16 mouse cellular contexts compared by ENCODE assay signal in genomic region chr3:89759786-89760185, GRCm38 (mm10). TPM values are rescaled to one million over a fixed set of nuclear protein-coding genes. Genes with fewer than 3 reads are reported as not detected.
DNase-seq lines count a peak whose midpoint lies in the region; ATAC-seq and TF ChIP-seq lines count a peak whose summit lies in the region.
"Had no signal": no experiment of that assay in that cellular context is flagged by ENCODE, and none has a peak within 500 bp of the region (broad histone marks: within the 10 kb centered on the region; RNA-seq: fewer than 3 reads in every experiment).

No protein-coding gene starts in this region.

- 0 out of 2 replicates have a peak, but pooled peaks have one; percentile 14 for ATAC-seq in forebrain, embryonic 12.5 days (ENCODE audit: low FRiP score)
- no peak for ATAC-seq in hindbrain, embryonic 14.5 days (ENCODE audit: low FRiP score)
- ATAC-seq in midbrain, postnatal 0 days (ENCODE audit: low FRiP score): no peak
- ATAC-seq in intestine, embryonic 15.5 days: no peak
- ATAC-seq: liver, postnatal 0 days had no signal

- H3K4me2 ChIP-seq in forebrain, embryonic 12.5 days: peak overlapping the region; percentile 28
- H3K4me2 ChIP-seq in hindbrain, embryonic 14.5 days (replicated peaks): peak overlapping the region; percentile 50
- peak overlapping the region; percentile 37 for H3K4me2 ChIP-seq in midbrain, postnatal 0 days (ENCODE audit: low read depth, low read length, poor library complexity, severe bottlenecking)
- no peak overlapping the region for H3K4me2 ChIP-seq in intestine, embryonic 15.5 days (replicated peaks)
- H3K4me2 ChIP-seq: embryonic facial prominence, embryonic 13.5 days; heart, embryonic 15.5 days; limb, embryonic 12.5 days had no signal

- no peaks in the 10 kb centered on the region for H3K9me3 ChIP-seq in forebrain, embryonic 12.5 days
- no peaks in the 10 kb centered on the region for H3K9me3 ChIP-seq in forebrain, embryonic 10.5 days
- H3K9me3 ChIP-seq in hindbrain, embryonic 14.5 days (ENCODE audit: control insufficient read depth, low read length): no peaks in the 10 kb centered on the region
- no peaks in the 10 kb centered on the region for H3K9me3 ChIP-seq in midbrain, postnatal 0 days (ENCODE audit: low read length)
- H3K9me3 ChIP-seq in intestine, embryonic 15.5 days: no peaks in the 10 kb centered on the region
- H3K9me3 ChIP-seq: embryonic facial prominence, embryonic 13.5 days; heart, embryonic 15.5 days; limb, embryonic 12.5 days had no signal

- H3K27ac ChIP-seq in forebrain, embryonic 12.5 days: 0 out of 2 replicates have a peak overlapping the region, but pooled peaks have one; percentile 21
- H3K27ac ChIP-seq in forebrain, embryonic 10.5 days: no peak overlapping the region
- peak overlapping the region; percentile 47; the same call in 1 of the 2 replicates for H3K27ac ChIP-seq in hindbrain, embryonic 14.5 days
- H3K27ac ChIP-seq in midbrain, postnatal 0 days (ENCODE audit: low read depth, low read length): no peak overlapping the region
- no peak overlapping the region for H3K27ac ChIP-seq in intestine, embryonic 15.5 days
- H3K27ac ChIP-seq: embryonic facial prominence, embryonic 13.5 days; heart, embryonic 15.5 days; limb, embryonic 12.5 days had no signal

- no peak for DNase-seq in forebrain, embryonic 10.5 days (ENCODE audit: extremely low spot score, low spot score)
- peak; percentile 79 to 88 for DNase-seq in cerebellum, postnatal 14 days
- DNase-seq in hindbrain, embryonic 14.5 days (ENCODE audit: low spot score): no peak
- peak; percentile 39 for DNase-seq in midbrain, postnatal 0 days (ENCODE audit: low spot score)
- no peak for DNase-seq in urinary bladder, postnatal 14 days (ENCODE audit: low spot score)
- DNase-seq in yolk sac, embryonic 10.5 days (ENCODE audit: low spot score): no peak
- DNase-seq: adrenal gland, adult 8-10 months; kidney, adult 8-10 months; layer of hippocampus, adult 9-11 months; liver, postnatal 0 days; right cerebral cortex, postnatal 14 days had no signal

- 0 out of 2 replicates have a peak, but pooled peaks cover 7% of the 10 kb centered on the region for H3K27me3 ChIP-seq in forebrain, embryonic 12.5 days
- peaks cover 21% of the 10 kb centered on the region for H3K27me3 ChIP-seq in forebrain, embryonic 10.5 days (ENCODE audit: poor library complexity, severe bottlenecking)
- no peaks in the 10 kb centered on the region for H3K27me3 ChIP-seq in hindbrain, embryonic 14.5 days (ENCODE audit: control insufficient read depth, insufficient read depth, low read length)
- no peaks in the 10 kb centered on the region for H3K27me3 ChIP-seq in midbrain, postnatal 0 days (ENCODE audit: insufficient read depth, low read length)
- H3K27me3 ChIP-seq in intestine, embryonic 15.5 days (replicated peaks): no peaks in the 10 kb centered on the region; the same call in 1 of the 2 replicates

- peaks cover 4% of the 10 kb centered on the region; the same call in 1 of the 2 replicates for H3K36me3 ChIP-seq in forebrain, embryonic 12.5 days (replicated peaks)
- no peaks in the 10 kb centered on the region for H3K36me3 ChIP-seq in forebrain, embryonic 10.5 days (replicated peaks)
- H3K36me3 ChIP-seq in hindbrain, embryonic 14.5 days (replicated peaks; ENCODE audit: control insufficient read depth, insufficient read depth): peaks cover 77% of the 10 kb centered on the region
- peaks cover 44% of the 10 kb centered on the region for H3K36me3 ChIP-seq in midbrain, postnatal 0 days (ENCODE audit: insufficient read depth, low read length)
- H3K36me3 ChIP-seq in intestine, embryonic 15.5 days: no peaks in the 10 kb centered on the region
- H3K36me3 ChIP-seq: embryonic facial prominence, embryonic 13.5 days; heart, embryonic 15.5 days; limb, embryonic 12.5 days had no signal

- H3K9ac ChIP-seq in forebrain, embryonic 12.5 days: 0 out of 2 replicates have a peak overlapping the region, but pooled peaks have one; percentile 27
- peak overlapping the region; percentile 39 for H3K9ac ChIP-seq in hindbrain, embryonic 14.5 days
- peak overlapping the region; percentile 50 for H3K9ac ChIP-seq in midbrain, postnatal 0 days (replicated peaks; ENCODE audit: low read length, poor library complexity, severe bottlenecking)
- H3K9ac ChIP-seq in intestine, embryonic 15.5 days: no peak overlapping the region
- H3K9ac ChIP-seq: embryonic facial prominence, embryonic 13.5 days; heart, embryonic 15.5 days; limb, embryonic 12.5 days; liver, postnatal 0 days had no signal

- peaks cover 47% of the 10 kb centered on the region for H3K4me1 ChIP-seq in forebrain, embryonic 12.5 days
- H3K4me1 ChIP-seq in forebrain, embryonic 10.5 days: peaks cover 20% of the 10 kb centered on the region
- peaks cover 49% of the 10 kb centered on the region for H3K4me1 ChIP-seq in hindbrain, embryonic 14.5 days (replicated peaks; ENCODE audit: control insufficient read depth, insufficient read depth, low read length)
- H3K4me1 ChIP-seq in midbrain, postnatal 0 days (ENCODE audit: insufficient read depth, low read length): peaks cover 18% of the 10 kb centered on the region; the same call in 1 of the 2 replicates
- H3K4me1 ChIP-seq in intestine, embryonic 15.5 days (replicated peaks): 0 out of 2 replicates have a peak, but pooled peaks cover 5% of the 10 kb centered on the region

- peak overlapping the region; percentile 10 for H3K4me3 ChIP-seq in forebrain, embryonic 12.5 days (replicated peaks)
- H3K4me3 ChIP-seq in forebrain, embryonic 10.5 days: no peak overlapping the region
- peak overlapping the region; percentile 17 for H3K4me3 ChIP-seq in hindbrain, embryonic 14.5 days (replicated peaks; ENCODE audit: low read length)
- H3K4me3 ChIP-seq in midbrain, postnatal 0 days (ENCODE audit: low read depth, low read length): 0 out of 2 replicates have a peak overlapping the region, but pooled peaks have one; percentile 2
- H3K4me3 ChIP-seq in intestine, embryonic 15.5 days (replicated peaks): no peak overlapping the region
- H3K4me3 ChIP-seq: embryonic facial prominence, embryonic 13.5 days; heart, embryonic 15.5 days; limb, embryonic 12.5 days had no signal

- TF ChIP-seq CTCF in midbrain, postnatal 0 days (IDR thresholded peaks at IDR 0.05): no peak

- WGBS in forebrain, embryonic 12.5 days: 74% methylated on average over 3 of the region's 3 CpGs
- 77% methylated on average over 3 of the region's 3 CpGs for WGBS in forebrain, embryonic 10.5 days
- 37% methylated on average over 2 of the region's 3 CpGs for WGBS in hindbrain, embryonic 14.5 days
- WGBS in midbrain, postnatal 0 days: 44% methylated on average over 3 of the region's 3 CpGs
- 63% methylated on average over 3 of the region's 3 CpGs for WGBS in intestine, embryonic 15.5 days

RNA-seq across cellular contexts. Expression of gene Chrnb2, which starts 4.6 kb away (rescaled TPM):
- 18.9 and 21.3 TPM in 2 replicates for polyA plus RNA-seq in forebrain, embryonic 12.5 days (2016; fragmentation: Nextera tagmentation; extraction: Ambion mirVana)
- polyA plus RNA-seq in forebrain, embryonic 10.5 days (2016; fragmentation: Nextera tagmentation; extraction: Ambion mirVana): 2.4 and 3.8 TPM in 2 replicates
- polyA plus RNA-seq in hindbrain, embryonic 14.5 days (2014; fragmentation: Nextera tagmentation; extraction: Ambion mirVana): 26.0 and 29.1 TPM in 2 replicates
- 47.3 and 53.6 TPM in 2 replicates for total RNA-seq in midbrain, postnatal 0 days (2014; rRNA removed)
- polyA plus RNA-seq in midbrain, postnatal 0 days (2015; fragmentation: Nextera tagmentation; extraction: Ambion mirVana): 20.5 and 20.9 TPM in 2 replicates
- polyA plus RNA-seq in intestine, embryonic 15.5 days (2015; fragmentation: Nextera tagmentation; extraction: Ambion mirVana): 1.6 and 1.7 TPM in 2 replicates

RNA-seq across cellular contexts. Expression of gene Ube2q1, which starts 13.6 kb away (rescaled TPM):
- 17.4 and 19.3 TPM in 2 replicates for polyA plus RNA-seq in forebrain, embryonic 12.5 days (2016; fragmentation: Nextera tagmentation; extraction: Ambion mirVana)
- 11.8 and 12.7 TPM in 2 replicates for polyA plus RNA-seq in forebrain, embryonic 10.5 days (2016; fragmentation: Nextera tagmentation; extraction: Ambion mirVana)
- polyA plus RNA-seq in hindbrain, embryonic 14.5 days (2014; fragmentation: Nextera tagmentation; extraction: Ambion mirVana): 21.8 and 24.5 TPM in 2 replicates
- 59.1 and 62.2 TPM in 2 replicates for total RNA-seq in midbrain, postnatal 0 days (2014; rRNA removed)
- 8.9 and 9.4 TPM in 2 replicates for polyA plus RNA-seq in midbrain, postnatal 0 days (2015; fragmentation: Nextera tagmentation; extraction: Ambion mirVana)
- 12.3 and 14.3 TPM in 2 replicates for polyA plus RNA-seq in intestine, embryonic 15.5 days (2015; fragmentation: Nextera tagmentation; extraction: Ambion mirVana)

RNA-seq across cellular contexts. Expression of gene Adar, which starts 45.0 kb away (rescaled TPM):
- 22.1 and 28.5 TPM in 2 replicates for polyA plus RNA-seq in forebrain, embryonic 12.5 days (2016; fragmentation: Nextera tagmentation; extraction: Ambion mirVana)
- polyA plus RNA-seq in forebrain, embryonic 10.5 days (2016; fragmentation: Nextera tagmentation; extraction: Ambion mirVana): 16.3 and 16.4 TPM in 2 replicates
- 31.6 and 35.8 TPM in 2 replicates for polyA plus RNA-seq in hindbrain, embryonic 14.5 days (2014; fragmentation: Nextera tagmentation; extraction: Ambion mirVana)
- total RNA-seq in midbrain, postnatal 0 days (2014; rRNA removed): 77.1 and 93.6 TPM in 2 replicates
- polyA plus RNA-seq in midbrain, postnatal 0 days (2015; fragmentation: Nextera tagmentation; extraction: Ambion mirVana): 21.8 and 22.9 TPM in 2 replicates
- 9.7 and 10.4 TPM in 2 replicates for polyA plus RNA-seq in intestine, embryonic 15.5 days (2015; fragmentation: Nextera tagmentation; extraction: Ambion mirVana)

Comparison
In these comparisons a context has a peak if more than half of its experiments do, and no peak if none do; other contexts are left out.
1. H3K27ac ChIP-seq: peak in forebrain, embryonic 12.5 days (single experiment) and hindbrain, embryonic 14.5 days (single experiment); none in forebrain, embryonic 10.5 days (single experiment), midbrain, postnatal 0 days (single experiment) and intestine, embryonic 15.5 days (single experiment).
2. H3K4me3 ChIP-seq: peak in forebrain, embryonic 12.5 days (single experiment), hindbrain, embryonic 14.5 days (single experiment) and midbrain, postnatal 0 days (single experiment); none in forebrain, embryonic 10.5 days (single experiment) and intestine, embryonic 15.5 days (single experiment).
3. DNase-seq: peak in cerebellum, postnatal 14 days (2 of 2) and midbrain, postnatal 0 days (single experiment); none in forebrain, embryonic 10.5 days (single experiment), hindbrain, embryonic 14.5 days (single experiment), urinary bladder, postnatal 14 days (single experiment) and yolk sac, embryonic 10.5 days (single experiment).